Mouse (Mus musculus) brain, embryonic 14.5 days (tissue): ENCODE measurements around the gene Pfdn6.

Experiments
- CTCF ChIP-seq: fragments of 200-500 bp; IDR thresholded peaks from 2 replicates; pipeline ENCODE4 v1.5.1; 2012; ENCODE audit warnings: inconsistent platforms, mild to moderate bottlenecking, moderate library complexity, borderline replicate concordance; ENCODE audit not compliant: insufficient read depth, insufficient read length; ENCODE audit errors: extremely low read depth
- POLR2A ChIP-seq: fragments of 200-500 bp; IDR thresholded peaks from 2 replicates; pipeline ENCODE4 v1.6.1; 2012; ENCODE audit warnings: mild to moderate bottlenecking, inconsistent platforms, borderline replicate concordance; ENCODE audit not compliant: poor library complexity, insufficient read depth, insufficient read length, severe bottlenecking; ENCODE audit errors: extremely low read depth

- TF ChIP-seq CTCF (no peak), POLR2A (no peak)
These were observed 13.9 kb upstream of the Pfdn6 start for GRCm38 (mm10) chr17:33953961-33954565.
